Mouse (Mus musculus) testis, adult 2 months (tissue): ENCODE data around the gene Mbd3l1.

Source experiments
- CTCF ChIP-seq: fragments of 200-500 bp; IDR thresholded peaks from 2 replicates; pipeline ENCODE4 v1.5.1; 2012; ENCODE audit warnings: low read depth, mild to moderate bottlenecking, inconsistent platforms, low read length, moderate library complexity; ENCODE audit not compliant: control insufficient read depth, insufficient read depth, insufficient replicate concordance
- POLR2A ChIP-seq: fragments of 200-500 bp; IDR thresholded peaks from 2 replicates; pipeline ENCODE4 v1.6.1; 2012; ENCODE audit warnings: low read depth, mild to moderate bottlenecking, inconsistent platforms, low read length, moderate library complexity; ENCODE audit not compliant: control insufficient read depth

GRCm38 (mm10) chr9:18456520-18456919 is 21.6 kb upstream of the Mbd3l1 start:
- no peak for TF ChIP-seq CTCF
- no peak for TF ChIP-seq POLR2A
